Mouse (Mus musculus): ENCODE measurements around the gene Gpr180. TPM values are rescaled to one million over a fixed set of nuclear protein-coding genes. Genes with fewer than 3 reads are reported as not detected.

The Gpr180 gene
- polyA plus RNA-seq, 1 experiment: 13.3 TPM

- no peak for TF ChIP-seq GATA1 (IDR thresholded peaks at IDR 0.05; ENCODE audit: low read length)
Observed at GRCm38 (mm10) chr14:118180711-118181177, 43.8 kb downstream of the Gpr180 start.

GRCm38 (mm10) chr14:118191442-118191841 lies 54.5 kb downstream of the Gpr180 start:
- no peak for TF ChIP-seq GATA1 (IDR thresholded peaks at IDR 0.05; ENCODE audit: low read length)

- no peak for TF ChIP-seq GATA1 (IDR thresholded peaks at IDR 0.05; ENCODE audit: low read length)
Observed at GRCm38 (mm10) chr14:118193001-118193628, 56.2 kb downstream of the Gpr180 start.

GRCm38 (mm10) chr14:118193663-118194062 lies 56.7 kb downstream of the Gpr180 start:
- TF ChIP-seq GATA1 (IDR thresholded peaks at IDR 0.05; ENCODE audit: low read length): no peak

- peak; percentile 72 for TF ChIP-seq GATA1 (IDR thresholded peaks at IDR 0.05; ENCODE audit: low read length)
Observed at GRCm38 (mm10) chr14:118194219-118194914, 57.4 kb downstream of the Gpr180 start.

GRCm38 (mm10) chr14:118197063-118197462 lies 60.1 kb downstream of the Gpr180 start:
- TF ChIP-seq GATA1 (IDR thresholded peaks at IDR 0.05; ENCODE audit: low read length): peak; percentile 70

- TF ChIP-seq GATA1 (IDR thresholded peaks at IDR 0.05; ENCODE audit: low read length): no peak
Observed at GRCm38 (mm10) chr14:118200731-118201130, 63.8 kb downstream of the Gpr180 start.

GRCm38 (mm10) chr14:118202006-118202405 lies 65.0 kb downstream of the Gpr180 start:
- TF ChIP-seq GATA1 (IDR thresholded peaks at IDR 0.05; ENCODE audit: low read length): no peak

- no peak for TF ChIP-seq GATA1 (IDR thresholded peaks at IDR 0.05; ENCODE audit: low read length)
Observed at GRCm38 (mm10) chr14:118203031-118203430, 66.1 kb downstream of the Gpr180 start.

GRCm38 (mm10) chr14:118207347-118207746 lies 70.4 kb downstream of the Gpr180 start:
- no peak for TF ChIP-seq GATA1 (IDR thresholded peaks at IDR 0.05; ENCODE audit: low read length)

GRCm38 (mm10) chr14:118209642-118210041 lies 72.7 kb downstream of the Gpr180 start:
- TF ChIP-seq GATA1 (IDR thresholded peaks at IDR 0.05; ENCODE audit: low read length): no peak

- TF ChIP-seq GATA1 (IDR thresholded peaks at IDR 0.05; ENCODE audit: low read length): no peak
Observed at GRCm38 (mm10) chr14:118212188-118212804, 75.3 kb downstream of the Gpr180 start.

Other genes with a start within 250 kb of the Gpr180 start
- gene Dct, start 84.9 kb upstream of the Gpr180 start, polyA plus RNA-seq (2012): not detected in 2 replicates
- gene Tgds, start 4.4 kb upstream of the Gpr180 start, polyA plus RNA-seq (2012): 6.7 and 10.2 TPM in 2 replicates
- not detected in 2 replicates for gene Sox21, start 99.9 kb downstream of the Gpr180 start, polyA plus RNA-seq (2012)
- not detected in 2 replicates for gene Gm9376, start 129.8 kb downstream of the Gpr180 start, polyA plus RNA-seq (2012)